Mouse (Mus musculus) MEL (cell line): Measurements from ENCODE around the gene Ptgds. TPM values are rescaled to one million over a fixed set of nuclear protein-coding genes. Genes with fewer than 3 reads are reported as not detected.

Experiments
- DNase-seq: peaks from one replicate; pipeline ENCODE4 v3.0.0; 2011; ENCODE audit warnings: low read depth, low spot score
- H3K27ac ChIP-seq: 2 replicates; pipeline ENCODE4 v1.5.1; 2012; ENCODE audit warnings: low read depth, mild to moderate bottlenecking, control low read depth, low read length, moderate library complexity; ENCODE audit not compliant: control insufficient read depth
- H3K27me3 ChIP-seq, 2 experiments: fragments of 150-350 bp in 1 of 2; sonication (generic) in 1 of 2; 2 replicates each; pipeline ENCODE4 v1.6.1; 2012; ENCODE audit warnings: low read length in 2 of 2, mild to moderate bottlenecking in 2 of 2, improper control_type of control experiment in 1 of 2, moderate library complexity in 1 of 2; ENCODE audit not compliant: insufficient read depth in 2 of 2, control insufficient read depth in 1 of 2
- H3K36me3 ChIP-seq, 2 experiments: 2 replicates each; pipeline ENCODE4 v1.6.1; 2012 to 2014; ENCODE audit warnings: low read length in 2 of 2, improper control_type of control experiment in 1 of 2, inconsistent platforms in 1 of 2, mild to moderate bottlenecking in 1 of 2; ENCODE audit not compliant: insufficient read depth in 2 of 2, control insufficient read depth in 1 of 2
- H3K4me1 ChIP-seq, 2 experiments: fragments of 150-350 bp in 1 of 2; sonication (generic) in 1 of 2; 2 replicates each; pipeline ENCODE4 v1.6.1; 2012; ENCODE audit warnings: low read length in 2 of 2, improper control_type of control experiment in 1 of 2, mild to moderate bottlenecking in 1 of 2; ENCODE audit not compliant: insufficient read depth in 2 of 2, control insufficient read depth in 1 of 2
- H3K4me3 ChIP-seq, 2 experiments: fragments of 150-350 bp in 1 of 2; sonication (generic) in 1 of 2; 2 replicates each; pipeline ENCODE4 v1.5.1; 2012; ENCODE audit warnings: low read depth in 2 of 2, low read length in 2 of 2, mild to moderate bottlenecking in 2 of 2, moderate library complexity in 2 of 2, control low read depth in 1 of 2, improper control_type of control experiment in 1 of 2; ENCODE audit not compliant: control insufficient read depth in 1 of 2, insufficient read depth in 1 of 2
- H3K79me2 ChIP-seq: 2 replicates; pipeline ENCODE4 v1.6.1; 2012; ENCODE audit warnings: mild to moderate bottlenecking, low read length, moderate library complexity; ENCODE audit not compliant: control insufficient read depth, poor library complexity, insufficient read depth
- H3K9ac ChIP-seq: 2 replicates; pipeline ENCODE4 v1.6.1; 2012; ENCODE audit warnings: low read depth, mild to moderate bottlenecking, control low read depth, low read length, moderate library complexity; ENCODE audit not compliant: control insufficient read depth, poor library complexity, severe bottlenecking
- H3K9me3 ChIP-seq: fragments of 150-350 bp; sonication (generic); replicated peaks from 2 replicates; pipeline ENCODE4 v1.6.1; 2012; ENCODE audit warnings: mild to moderate bottlenecking, low read length, improper control_type of control experiment, moderate library complexity; ENCODE audit not compliant: insufficient read depth
- BHLHE40 ChIP-seq: IDR thresholded peaks from 2 replicates; pipeline ENCODE4 v1.6.1; 2012; ENCODE audit warnings: low read depth, mild to moderate bottlenecking, inconsistent platforms, low read length, improper control_type of control experiment, borderline replicate concordance
- CHD1 ChIP-seq: IDR thresholded peaks from 2 replicates; pipeline ENCODE4 v1.6.1; 2012; ENCODE audit warnings: low read depth, mild to moderate bottlenecking, inconsistent platforms, low read length, improper control_type of control experiment
- CHD2 ChIP-seq: IDR thresholded peaks from 2 replicates; pipeline ENCODE4 v1.6.1; 2011; ENCODE audit warnings: low read length, improper control_type of control experiment
- ETS1 ChIP-seq: IDR thresholded peaks from 2 replicates; pipeline ENCODE4 v1.6.1; 2012; ENCODE audit warnings: low read depth, mild to moderate bottlenecking, inconsistent platforms, low read length, improper control_type of control experiment, moderate library complexity
- HCFC1 ChIP-seq: IDR thresholded peaks from 2 replicates; pipeline ENCODE4 v1.6.1; 2012; ENCODE audit warnings: low read depth, mild to moderate bottlenecking, inconsistent platforms, low read length, improper control_type of control experiment, moderate library complexity
- MAX ChIP-seq: IDR thresholded peaks from 2 replicates; pipeline ENCODE4 v1.6.1; 2011; ENCODE audit warnings: low read length, improper control_type of control experiment
- MXI1 ChIP-seq: IDR thresholded peaks from 2 replicates; pipeline ENCODE4 v1.6.1; 2011; ENCODE audit warnings: mild to moderate bottlenecking, low read depth, low read length, improper control_type of control experiment
- MYC ChIP-seq: IDR thresholded peaks from 2 replicates; pipeline ENCODE4 v1.6.1; 2011; ENCODE audit warnings: low read depth, mild to moderate bottlenecking, low read length, improper control_type of control experiment, moderate library complexity
- POLR2A ChIP-seq, 2 experiments: IDR thresholded peaks; 2 replicates each; pipeline ENCODE4 v1.6.1; 2011 to 2012; ENCODE audit warnings: low read length in 2 of 2, mild to moderate bottlenecking in 2 of 2, control low read depth in 1 of 2, improper control_type of control experiment in 1 of 2, low read depth in 1 of 2, moderate library complexity in 1 of 2; ENCODE audit not compliant: control insufficient read depth in 1 of 2, insufficient read depth in 1 of 2, poor library complexity in 1 of 2
- POLR2AphosphoS2 ChIP-seq: IDR thresholded peaks from 2 replicates; pipeline ENCODE4 v1.6.1; 2011; ENCODE audit warnings: low read length, improper control_type of control experiment
- POLR2AphosphoS5 ChIP-seq: IDR thresholded peaks from 2 replicates; pipeline ENCODE4 v1.6.1; 2012; ENCODE audit warnings: low read depth, borderline replicate concordance, mild to moderate bottlenecking, inconsistent platforms, low read length, moderate library complexity, mixed read lengths
- RAD21 ChIP-seq: IDR thresholded peaks from 2 replicates; pipeline ENCODE4 v1.6.1; 2011; ENCODE audit warnings: mild to moderate bottlenecking, low read depth, low read length, improper control_type of control experiment
- SIN3A ChIP-seq: IDR thresholded peaks from 2 replicates; pipeline ENCODE4 v1.6.1; 2012; ENCODE audit warnings: low read length, improper control_type of control experiment, inconsistent platforms
- TBP ChIP-seq: IDR thresholded peaks from 2 replicates; pipeline ENCODE4 v1.8.0; 2011; ENCODE audit warnings: low read depth, low read length, improper control_type of control experiment
- TCF12 ChIP-seq: IDR thresholded peaks from 2 replicates; pipeline ENCODE4 v1.6.1; 2014; ENCODE audit warnings: low read depth, mild to moderate bottlenecking, inconsistent platforms, low read length, improper control_type of control experiment, moderate library complexity
- UBTF ChIP-seq: IDR thresholded peaks from 2 replicates; pipeline ENCODE4 v1.6.1; 2012; ENCODE audit warnings: low read depth, mild to moderate bottlenecking, inconsistent platforms, low read length, improper control_type of control experiment, moderate library complexity, borderline replicate concordance; ENCODE audit not compliant: insufficient read depth
- USF1 ChIP-seq: IDR thresholded peaks from 2 replicates; pipeline ENCODE4 v1.6.1; 2014; ENCODE audit warnings: low read depth, mild to moderate bottlenecking, inconsistent platforms, low read length, improper control_type of control experiment, moderate library complexity
- USF2 ChIP-seq, 2 experiments: IDR thresholded peaks; 2 replicates each; pipeline ENCODE4 v1.6.1; 2011 to 2012; ENCODE audit warnings: improper control_type of control experiment in 2 of 2, low read length in 2 of 2, borderline replicate concordance in 1 of 2, inconsistent platforms in 1 of 2, low read depth in 1 of 2, mild to moderate bottlenecking in 1 of 2; ENCODE audit not compliant: insufficient read depth in 1 of 2
- ZMIZ1 ChIP-seq: IDR thresholded peaks from 2 replicates; pipeline ENCODE4 v1.6.1; 2012; ENCODE audit warnings: low read depth, mild to moderate bottlenecking, inconsistent platforms, low read length, improper control_type of control experiment, moderate library complexity
- polyA plus RNA-seq, 2 experiments: library from polyadenylated mRNA; stranded (reverse) in 1 of 2; unstranded in 1 of 2; fragments of >175 nt in 1 of 2; fragments of >200 nt in 1 of 2; gene quantifications; 2 replicates each; pipeline versions ENCODE4 v1.2.1 to v1.2.4; 2012; ENCODE audit warnings: low replicate concordance in 2 of 2, low read depth in 1 of 2; ENCODE audit not compliant: insufficient read length in 2 of 2, insufficient read depth in 1 of 2, missing spikeins in 1 of 2
- total RNA-seq: library from RNA; depleted of rRNA; stranded (reverse); fragments of 300-350 nt; gene quantifications from 2 replicates; pipeline ENCODE4 v1.2.3, GENCODE M21; 2012

Gene Ptgds
- total and polyA plus RNA-seq, 3 experiments = not detected

DNA sequence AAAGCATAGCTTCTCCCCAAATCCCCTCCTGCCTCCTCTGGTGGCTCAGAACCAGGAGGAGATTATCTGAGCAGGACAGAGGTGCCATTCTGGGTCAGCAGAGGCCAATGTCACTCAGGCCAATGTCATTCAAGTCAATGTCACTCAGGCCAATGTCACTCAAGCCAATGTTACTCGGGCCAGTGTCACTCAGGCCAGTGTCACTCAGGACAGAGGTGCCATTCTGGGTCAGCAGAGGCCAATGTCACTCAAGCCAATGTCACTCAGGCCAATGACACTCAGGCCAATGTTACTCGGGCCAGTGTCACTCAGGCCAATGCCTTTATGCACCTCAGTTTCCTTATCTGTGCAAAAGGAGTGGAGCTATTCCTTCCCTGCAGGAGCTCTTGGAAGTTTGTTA lies 2.7 kb upstream of the Ptgds start:
- Histone ChIP-seq H3K36me3 (no peaks in the 10 kb centered on the region), H3K79me2 (no peaks in the 10 kb centered on the region), H3K4me3 (no peak overlapping the region), H3K9me3 (no peaks in the 10 kb centered on the region), H3K27me3 (peaks cover 0 to 1% of the 10 kb centered on the region in 2 experiments; a peak in 2 of 4 replicates), H3K9ac (no peak overlapping the region), H3K4me1 (no peaks in the 10 kb centered on the region), H3K27ac (no peak overlapping the region)
- DNase-seq = no peak
- no peak for TF ChIP-seq TCF12
- no peak for TF ChIP-seq MAX

DNA sequence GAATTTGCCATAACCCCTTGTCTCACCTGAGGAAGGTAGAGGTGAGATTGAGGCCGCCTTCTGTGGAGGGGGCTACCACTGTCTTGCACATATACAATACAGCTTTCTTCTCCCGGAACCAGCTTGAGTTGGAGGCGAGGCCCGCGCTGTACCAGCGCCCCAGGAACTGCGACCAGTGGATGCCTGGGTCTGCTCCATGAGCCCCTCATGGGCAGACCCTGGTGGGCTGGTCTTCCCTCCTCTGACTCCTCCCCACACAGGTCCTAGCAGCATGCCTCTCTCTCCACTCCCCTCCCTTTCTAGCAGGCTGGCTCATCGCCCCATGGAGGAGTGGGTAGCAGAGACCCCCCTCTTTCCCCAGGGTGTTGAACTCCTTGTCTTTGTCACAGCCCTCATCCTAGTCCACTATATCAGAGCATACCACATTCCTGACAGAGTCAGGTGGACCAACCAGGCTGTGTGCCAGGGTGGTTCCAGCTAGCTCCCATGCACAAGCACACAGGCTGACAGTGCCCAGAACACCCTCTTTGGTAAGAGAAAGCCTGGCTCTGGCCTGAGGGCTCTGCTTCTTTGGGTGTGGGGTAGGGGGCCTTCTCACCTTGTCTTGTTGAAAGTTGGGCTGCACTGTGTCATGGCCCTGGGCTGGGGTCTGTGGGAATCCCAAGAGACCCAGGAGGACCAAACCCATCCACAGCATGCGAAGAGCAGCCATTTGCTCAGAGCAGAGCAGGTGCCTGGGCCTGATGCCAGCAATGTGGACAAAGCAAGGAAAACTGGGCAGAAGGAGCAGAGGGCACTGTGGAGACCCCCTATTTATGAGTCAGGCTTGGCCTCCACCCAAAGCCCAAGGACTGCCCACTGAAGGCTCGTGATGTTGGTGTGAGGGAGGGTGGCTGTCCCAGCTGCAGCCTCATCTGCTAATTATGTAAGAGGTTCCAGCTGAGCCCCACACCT lies 607 bp downstream of the Ptgds start:
- Histone ChIP-seq H3K36me3 (no peaks in the 10 kb centered on the region), H3K9ac (no peak overlapping the region), H3K9me3 (no peaks in the 10 kb centered on the region), H3K4me3 (no peak overlapping the region), H3K4me1 (no peaks in the 10 kb centered on the region; a peak in 2 of 4 replicates), H3K27me3 (peaks cover 0 to 1% of the 10 kb centered on the region in 2 experiments; a peak in 2 of 4 replicates), H3K79me2 (no peaks in the 10 kb centered on the region), H3K27ac (no peak overlapping the region)
- DNase-seq = no peak
- TF ChIP-seq UBTF (no peak), HCFC1 (no peak), USF2 (IDR thresholded peaks at IDR 0.05; ENCODE audit: borderline replicate concordance in 1 of 2, insufficient read depth in 1 of 2, low read depth in 1 of 2, low read length in 2 of 2) (no peak), BHLHE40 (no peak), POLR2AphosphoS2 (no peak), RAD21 (no peak), TBP (no peak), MYC (no peak)
- TF ChIP-seq, all 39 proteins: peak for 0

DNA sequence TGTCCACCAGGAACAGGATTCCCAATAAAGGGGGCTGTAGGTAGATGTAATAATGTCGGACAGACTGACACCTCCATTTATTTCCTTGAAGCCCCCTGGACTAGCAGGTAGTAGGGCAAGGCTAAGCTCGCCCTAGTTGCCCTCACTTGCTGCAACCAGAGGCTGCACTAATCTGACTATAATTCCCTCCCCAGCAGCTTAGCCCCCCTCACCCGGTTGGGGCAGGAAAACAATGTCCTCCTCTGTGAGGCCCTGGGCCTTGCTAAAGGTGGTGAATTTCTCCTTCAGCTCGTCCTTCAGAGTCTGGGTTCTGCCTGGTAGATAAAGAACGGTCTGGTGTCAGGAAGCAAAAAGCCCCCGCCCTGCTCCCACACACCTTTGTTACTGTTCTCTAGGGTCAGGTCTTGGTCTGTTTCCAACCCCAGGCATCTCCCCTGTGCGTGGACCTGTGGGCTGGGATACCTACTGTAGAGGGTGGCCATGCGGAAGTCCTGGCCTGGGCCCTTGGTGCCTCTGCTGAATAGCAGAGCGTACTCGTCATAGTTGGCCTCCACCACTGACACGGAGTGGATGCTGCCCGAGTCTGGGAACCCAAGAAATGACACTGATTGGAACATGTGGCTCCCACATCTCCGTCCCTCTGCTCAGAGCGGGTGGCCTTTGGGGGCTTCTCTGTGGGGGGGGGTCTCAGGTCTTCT lies 2.1 kb downstream of the Ptgds start:
- Histone ChIP-seq H3K36me3 (no peaks in the 10 kb centered on the region), H3K27ac (no peak overlapping the region)
- TF ChIP-seq POLR2AphosphoS5 (no peak), ZMIZ1 (no peak), USF1 (no peak), SIN3A (no peak), POLR2A (IDR thresholded peaks at IDR 0.05; ENCODE audit: control insufficient read depth in 1 of 2, insufficient read depth in 1 of 2, low read depth in 1 of 2, low read length in 2 of 2, poor library complexity in 1 of 2) (no peak), MXI1 (no peak), CHD1 (no peak), ETS1 (no peak), CHD2 (no peak)

More for the DNA sequence above, 2.1 kb downstream of the Ptgds start:
- no peaks in the 10 kb centered on the region for H3K79me2 ChIP-seq
- H3K9me3 ChIP-seq = no peaks in the 10 kb centered on the region
- DNase-seq = no peak
- H3K4me1 ChIP-seq = no peaks in the 10 kb centered on the region; a peak in 2 of 4 replicates
- no peak overlapping the region for H3K4me3 ChIP-seq
- no peak overlapping the region for H3K9ac ChIP-seq
- H3K27me3 ChIP-seq = peaks cover 0 to 1% of the 10 kb centered on the region in 2 experiments; a peak in 2 of 4 replicates
